Mouse (Mus musculus) stomach, embryonic 14.5 days (tissue): ENCODE measurements around the gene Man2a2. TPM values are rescaled to one million over a fixed set of nuclear protein-coding genes. Genes with fewer than 3 reads are reported as not detected.
A peak's percentile ranks its signal among the peaks of the same experiment; 100 is the strongest.

ENCODE experiments used
- ATAC-seq: fragments of 200-750 bp; cut with Nextera tagmentation; 2 replicates; pipeline ENCODE4 v1.8.0; 2017; ENCODE audit warnings: low read depth, moderate TSS enrichment; ENCODE audit not compliant: insufficient number of reproducible peaks, insufficient read depth, low FRiP score
- H3K27ac ChIP-seq: fragments of 300-500 bp; sonication (generic); 2 replicates; pipeline ENCODE4 v1.5.1; 2014; ENCODE audit warnings: mild to moderate bottlenecking, low read length, moderate library complexity, mixed read lengths
- H3K27me3 ChIP-seq: fragments of 300-500 bp; sonication (generic); 2 replicates; pipeline ENCODE4 v1.6.1; 2014; ENCODE audit warnings: low read length, control low read depth, mixed read lengths; ENCODE audit not compliant: control insufficient read depth, insufficient read depth
- H3K36me3 ChIP-seq: fragments of 300-500 bp; sonication (generic); 2 replicates; pipeline ENCODE4 v1.6.1; 2014; ENCODE audit warnings: mild to moderate bottlenecking, control low read depth, low read length, moderate library complexity, mixed read lengths; ENCODE audit not compliant: control insufficient read depth, insufficient read depth
- H3K4me1 ChIP-seq: fragments of 300-500 bp; sonication (generic); 2 replicates; pipeline ENCODE4 v1.6.1; 2014; ENCODE audit warnings: low read length, control low read depth, mixed read lengths; ENCODE audit not compliant: control insufficient read depth, insufficient read depth
- H3K4me2 ChIP-seq: fragments of 300-500 bp; sonication (generic); replicated peaks from 2 replicates; pipeline ENCODE4 v1.6.1; 2014; ENCODE audit warnings: low read depth, low read length, control low read depth
- H3K4me3 ChIP-seq: fragments of 300-500 bp; sonication (generic); 2 replicates; pipeline ENCODE4 v1.5.1; 2014; ENCODE audit warnings: low read depth, low read length, control low read depth
- H3K9ac ChIP-seq: fragments of 300-500 bp; sonication (generic); replicated peaks from 2 replicates; pipeline ENCODE4 v1.6.1; 2014; ENCODE audit warnings: low read depth, mild to moderate bottlenecking, control low read depth, low read length, moderate library complexity, mixed read lengths
- H3K9me3 ChIP-seq: fragments of 300-500 bp; sonication (generic); 2 replicates; pipeline ENCODE4 v1.6.1; 2016; ENCODE audit warnings: low read depth, low read length, control low read depth; ENCODE audit not compliant: control insufficient read depth
- WGBS: fragments of 180-500 bp; shearing (Covaris S2); extraction: QIAGEN DNeasy Blood & Tissue Kit; methylation state at CpG from one replicate; pipeline ENCODE4 v1.1.7; 2014; 5-methylcytosine and 5-hydroxymethylcytosine counted together
- polyA plus RNA-seq: library from polyadenylated mRNA; unstranded; fragments of >200 nt; fragmentation: Nextera tagmentation; extraction: Ambion mirVana; gene quantifications from 2 replicates; pipeline ENCODE4 v1.2.1, GENCODE M21; 2014

Man2a2 gene
- polyA plus RNA-seq = 18.3 and 19.8 TPM in 2 replicates

DNA sequence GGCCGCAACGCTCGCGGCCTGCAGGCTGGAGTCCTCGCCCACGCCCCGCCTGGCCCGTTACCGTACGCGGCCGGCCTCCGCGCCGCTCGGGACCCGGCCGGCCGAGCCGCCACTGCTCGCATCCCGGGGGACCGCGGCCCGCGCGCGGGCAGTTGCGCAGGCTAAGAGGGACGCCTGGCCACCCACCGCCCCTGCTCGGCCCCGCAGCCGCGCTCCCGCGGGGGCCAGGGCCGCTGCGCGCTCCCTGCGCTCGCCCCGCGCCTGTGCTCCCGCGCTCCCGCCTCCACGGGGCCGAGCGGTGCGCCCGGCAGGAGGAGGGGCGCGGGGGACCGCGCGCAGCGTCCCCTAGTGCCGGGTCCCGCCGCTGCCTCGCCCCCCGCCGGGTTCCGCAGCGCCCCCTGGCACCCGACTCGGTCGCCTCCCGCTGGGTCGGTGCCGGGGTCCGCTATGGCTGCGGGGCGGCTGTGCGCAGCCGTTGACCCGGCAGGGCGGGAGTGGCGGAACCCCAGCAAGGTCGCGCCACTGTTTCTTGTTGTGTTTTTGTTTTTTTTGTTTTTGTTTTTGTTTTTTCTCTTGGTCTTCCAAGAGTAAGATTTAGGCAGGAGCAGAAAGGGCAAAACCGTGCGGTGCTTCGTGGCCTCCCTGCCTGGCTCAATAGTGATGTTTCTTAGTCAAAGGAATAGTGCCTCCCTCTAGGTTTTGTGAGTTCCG lies at the start of gene Man2a2:
TSS of gene Man2a2 (minus strand) at position 335 of the 711 bp plus-strand sequence.
- peak within 1 kb of the TSS; percentile 78 for H3K4me2 ChIP-seq
- no peaks in the 10 kb centered on the region for H3K27me3 ChIP-seq
- WGBS = under 1% methylated on average over 72 of the region's 86 CpGs
- no peaks in the 10 kb centered on the region for H3K9me3 ChIP-seq
- H3K4me1 ChIP-seq = peaks cover 12% of the 10 kb centered on the region; the same call in 1 of the 2 replicates
- H3K9ac ChIP-seq = peak within 1 kb of the TSS; percentile 73
- H3K36me3 ChIP-seq = peaks cover 22% of the 10 kb centered on the region
- H3K27ac ChIP-seq = peak within 1 kb of the TSS; percentile 75; the same call in 1 of the 2 replicates
- peak; percentile 69 for ATAC-seq
- H3K4me3 ChIP-seq = peak within 1 kb of the TSS; percentile 80

- no peaks in the 10 kb centered on the region for H3K36me3 ChIP-seq
- no peak overlapping the region for H3K4me2 ChIP-seq
- ATAC-seq = no peak
- no peaks in the 10 kb centered on the region for H3K9me3 ChIP-seq
- H3K27ac ChIP-seq = no peak overlapping the region
- 91% methylated on average over 4 of the region's 4 CpGs for WGBS
- no peak overlapping the region for H3K4me3 ChIP-seq
- no peak overlapping the region for H3K9ac ChIP-seq
- H3K4me1 ChIP-seq = 0 out of 2 replicates have a peak, but pooled peaks cover 4% of the 10 kb centered on the region
- H3K27me3 ChIP-seq = no peaks in the 10 kb centered on the region
These were observed 49.4 kb upstream of the Man2a2 start for GRCm38 (mm10) chr7:80420586-80420985.

GRCm38 (mm10) chr7:80419278-80419677 lies 48.1 kb upstream of the Man2a2 start:
- Histone ChIP-seq H3K4me3 (no peak overlapping the region), H3K9me3 (no peaks in the 10 kb centered on the region), H3K9ac (no peak overlapping the region), H3K27ac (no peak overlapping the region), H3K36me3 (no peaks in the 10 kb centered on the region), H3K27me3 (no peaks in the 10 kb centered on the region), H3K4me2 (no peak overlapping the region), H3K4me1 (0 out of 2 replicates have a peak, but pooled peaks cover 4% of the 10 kb centered on the region)
- WGBS = 42% methylated on average over 3 of the region's 3 CpGs
- ATAC-seq = no peak

GRCm38 (mm10) chr7:80418036-80418435 lies 46.9 kb upstream of the Man2a2 start:
- H3K27ac ChIP-seq = no peak overlapping the region
- H3K36me3 ChIP-seq = no peaks in the 10 kb centered on the region
- WGBS = 79% methylated on average over 3 of the region's 3 CpGs
- 0 out of 2 replicates have a peak, but pooled peaks cover 3% of the 10 kb centered on the region for H3K4me1 ChIP-seq
- no peaks in the 10 kb centered on the region for H3K9me3 ChIP-seq
- H3K9ac ChIP-seq = no peak overlapping the region
- H3K27me3 ChIP-seq = no peaks in the 10 kb centered on the region
- no peak overlapping the region for H3K4me3 ChIP-seq
- ATAC-seq = no peak
- H3K4me2 ChIP-seq = no peak overlapping the region

GRCm38 (mm10) chr7:80417601-80418000 lies 46.4 kb upstream of the Man2a2 start:
- H3K36me3 ChIP-seq = no peaks in the 10 kb centered on the region
- no peaks in the 10 kb centered on the region for H3K27me3 ChIP-seq
- no peaks in the 10 kb centered on the region for H3K4me1 ChIP-seq
- no peak overlapping the region for H3K9ac ChIP-seq
- H3K4me3 ChIP-seq = no peak overlapping the region
- ATAC-seq = no peak
- no peak overlapping the region for H3K4me2 ChIP-seq
- H3K27ac ChIP-seq = no peak overlapping the region
- H3K9me3 ChIP-seq = no peaks in the 10 kb centered on the region

DNA sequence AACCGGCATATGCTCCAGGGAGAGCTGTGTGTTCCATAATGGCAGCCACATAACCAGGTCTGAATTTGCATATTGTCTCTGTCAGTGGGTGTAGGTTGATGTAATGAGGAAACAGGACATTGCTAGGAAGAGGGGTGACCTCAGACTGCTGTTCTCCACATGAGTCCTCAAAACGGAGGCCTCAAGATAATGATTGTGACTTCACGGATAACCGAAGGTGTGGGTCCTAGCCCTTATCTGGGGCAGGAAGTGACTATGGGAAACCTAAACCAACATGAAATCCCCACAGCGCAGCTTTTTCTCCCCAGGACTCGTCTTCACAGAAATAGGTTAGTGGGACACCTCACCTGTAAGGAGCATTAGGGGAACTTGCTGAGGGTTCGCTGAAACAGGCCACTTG lies 45.8 kb upstream of the Man2a2 start:
- Histone ChIP-seq H3K4me1 (no peaks in the 10 kb centered on the region), H3K4me2 (no peak overlapping the region), H3K9me3 (no peaks in the 10 kb centered on the region), H3K27ac (no peak overlapping the region), H3K36me3 (no peaks in the 10 kb centered on the region), H3K9ac (no peak overlapping the region), H3K27me3 (no peaks in the 10 kb centered on the region), H3K4me3 (no peak overlapping the region)
- ATAC-seq = no peak
- 87% methylated on average over 7 of the region's 7 CpGs for WGBS

DNA sequence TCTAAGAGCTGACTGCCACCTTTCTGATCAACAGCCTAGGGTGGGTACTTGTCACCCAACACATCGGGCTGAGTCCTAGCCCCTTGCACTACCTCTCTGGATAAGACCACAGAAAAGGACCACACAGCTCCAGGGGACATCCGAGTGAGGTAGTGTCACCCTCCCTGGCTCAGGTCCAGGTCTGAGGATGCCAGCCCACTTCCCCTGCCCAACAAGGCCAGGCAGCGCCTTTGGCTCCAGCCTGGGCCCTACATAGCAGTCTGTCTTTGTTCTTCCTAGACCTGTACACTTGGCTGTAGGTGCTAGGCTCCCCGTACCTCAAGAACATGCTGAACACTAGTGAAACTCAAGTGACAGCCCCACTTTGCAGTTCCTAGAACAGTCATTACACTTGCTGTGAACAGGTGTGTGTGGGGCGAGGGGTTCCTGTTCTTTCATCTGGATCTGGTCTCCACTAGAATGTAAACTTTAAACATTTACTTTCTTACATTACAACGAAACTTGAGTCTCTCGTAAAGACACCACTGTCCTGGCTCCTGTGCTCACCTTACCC lies 43.2 kb upstream of the Man2a2 start:
- Histone ChIP-seq H3K27me3 (no peaks in the 10 kb centered on the region), H3K4me3 (no peak overlapping the region), H3K9ac (no peak overlapping the region), H3K27ac (no peak overlapping the region), H3K36me3 (no peaks in the 10 kb centered on the region), H3K4me2 (no peak overlapping the region), H3K4me1 (no peaks in the 10 kb centered on the region), H3K9me3 (no peaks in the 10 kb centered on the region)
- ATAC-seq = no peak
- 70% methylated on average over 7 of the region's 7 CpGs for WGBS

GRCm38 (mm10) chr7:80413512-80414302 lies 42.5 kb upstream of the Man2a2 start:
- Histone ChIP-seq H3K4me2 (no peak overlapping the region), H3K9me3 (no peaks in the 10 kb centered on the region), H3K4me3 (no peak overlapping the region), H3K27ac (no peak overlapping the region), H3K4me1 (no peaks in the 10 kb centered on the region), H3K27me3 (no peaks in the 10 kb centered on the region), H3K36me3 (no peaks in the 10 kb centered on the region), H3K9ac (no peak overlapping the region)
- WGBS = 77% methylated on average over 9 of the region's 9 CpGs
- ATAC-seq = no peak
